In genomic region chr5:89943276-89944127, GRCm38 (mm10) we compare ENCODE assay signal across 14 mouse cellular contexts.
DNase-seq lines count a peak whose midpoint lies in the region; ATAC-seq lines count a peak whose summit lies in the region.
"Had no signal": no experiment of that assay in that cellular context is flagged by ENCODE, and none has a peak within 500 bp of the region (broad histone marks: within the 10 kb centered on the region; RNA-seq: fewer than 3 reads in every experiment).

No protein-coding gene starts in this region.

- no peak overlapping the region for H3K4me3 ChIP-seq in embryonic facial prominence, embryonic 14.5 days (ENCODE audit: low read depth, low read length)
- H3K4me3 ChIP-seq in hindbrain, embryonic 13.5 days, result no peak overlapping the region
- H3K4me3 ChIP-seq in midbrain, embryonic 14.5 days (replicated peaks; ENCODE audit: low read depth, low read length), result no peak overlapping the region
- H3K4me3 ChIP-seq: heart, embryonic 12.5 days; neural tube, embryonic 13.5 days had no signal

- no peak overlapping the region for H3K9ac ChIP-seq in embryonic facial prominence, embryonic 14.5 days (ENCODE audit: low read depth, low read length)
- H3K9ac ChIP-seq in hindbrain, embryonic 13.5 days, result no peak overlapping the region
- no peak overlapping the region for H3K9ac ChIP-seq in midbrain, embryonic 14.5 days (replicated peaks; ENCODE audit: low read length)
- H3K9ac ChIP-seq: heart, embryonic 12.5 days; lung, embryonic 14.5 days; neural tube, embryonic 13.5 days had no signal

- 57% methylated on average over 9 of the region's 9 CpGs for whole genome bisulfite sequencing in embryonic facial prominence, embryonic 14.5 days
- 47% methylated on average over 9 of the region's 9 CpGs for WGBS in hindbrain, embryonic 13.5 days
- WGBS in midbrain, embryonic 14.5 days, result 21% methylated on average over 9 of the region's 9 CpGs

- H3K27ac ChIP-seq in embryonic facial prominence, embryonic 14.5 days (replicated peaks; ENCODE audit: low read depth, low read length), result no peak overlapping the region
- H3K27ac ChIP-seq in hindbrain, embryonic 13.5 days, result no peak overlapping the region
- H3K27ac ChIP-seq in midbrain, embryonic 14.5 days (replicated peaks; ENCODE audit: low read depth, low read length), result no peak overlapping the region

- H3K27me3 ChIP-seq in embryonic facial prominence, embryonic 14.5 days (replicated peaks; ENCODE audit: control insufficient read depth, insufficient read depth, low read length), result no peaks in the 10 kb centered on the region
- H3K27me3 ChIP-seq in hindbrain, embryonic 13.5 days, result no peaks in the 10 kb centered on the region
- H3K27me3 ChIP-seq in midbrain, embryonic 14.5 days (ENCODE audit: control insufficient read depth, insufficient read depth, low read length), result no peaks in the 10 kb centered on the region
- H3K27me3 ChIP-seq: heart, embryonic 12.5 days; neural tube, embryonic 13.5 days had no signal

- H3K36me3 ChIP-seq in embryonic facial prominence, embryonic 14.5 days (ENCODE audit: control insufficient read depth, insufficient read depth, low read length), result no peaks in the 10 kb centered on the region
- H3K36me3 ChIP-seq in hindbrain, embryonic 13.5 days, result no peaks in the 10 kb centered on the region
- no peaks in the 10 kb centered on the region for H3K36me3 ChIP-seq in midbrain, embryonic 14.5 days (ENCODE audit: control insufficient read depth, insufficient read depth, low read length)
- H3K36me3 ChIP-seq: G1E; heart, embryonic 12.5 days; neural tube, embryonic 13.5 days had no signal

- H3K4me2 ChIP-seq in embryonic facial prominence, embryonic 14.5 days (ENCODE audit: low read depth, low read length), result no peak overlapping the region
- H3K4me2 ChIP-seq in hindbrain, embryonic 13.5 days, result no peak overlapping the region
- no peak overlapping the region for H3K4me2 ChIP-seq in midbrain, embryonic 14.5 days (ENCODE audit: low read length)
- H3K4me2 ChIP-seq: heart, embryonic 12.5 days; lung, embryonic 14.5 days; neural tube, embryonic 13.5 days had no signal

- peak; percentile 45 for DNase-seq in embryo, embryonic 10 days (ENCODE audit: low spot score)
- peak; percentile 35 for DNase-seq in embryonic facial prominence, embryonic 14.5 days (ENCODE audit: low spot score)
- peak; percentile 65 for DNase-seq in midbrain, embryonic 14.5 days
- DNase-seq in gastrocnemius, adult 8-10 months (ENCODE audit: low spot score in 2 of 2), result no peak
- no peak for DNase-seq in cerebellum, postnatal 10 days
- DNase-seq in adrenal gland, postnatal 36 days, result no peak
- DNase-seq: gastrocnemius, postnatal 14 days; lung, embryonic 14.5 days; right cerebral cortex, adult 18-20 months; spleen, adult 18-20 months had no signal

- ATAC-seq in embryonic facial prominence, embryonic 14.5 days (ENCODE audit: low read depth), result peak; percentile 70
- ATAC-seq in hindbrain, embryonic 13.5 days (ENCODE audit: low FRiP score), result 0 out of 2 replicates have a peak, but pooled peaks have one; percentile 28
- peak; percentile 73 for ATAC-seq in midbrain, embryonic 14.5 days (ENCODE audit: low FRiP score, low TSS enrichment)

- 0 out of 2 replicates have a peak, but pooled peaks cover 3% of the 10 kb centered on the region for H3K4me1 ChIP-seq in embryonic facial prominence, embryonic 14.5 days (ENCODE audit: control insufficient read depth, insufficient read depth, low read length)
- no peaks in the 10 kb centered on the region for H3K4me1 ChIP-seq in hindbrain, embryonic 13.5 days (replicated peaks)
- H3K4me1 ChIP-seq in midbrain, embryonic 14.5 days (ENCODE audit: control insufficient read depth, insufficient read depth, low read length), result no peaks in the 10 kb centered on the region
- H3K4me1 ChIP-seq: heart, embryonic 12.5 days; neural tube, embryonic 13.5 days had no signal

- H3K9me3 ChIP-seq in embryonic facial prominence, embryonic 14.5 days (ENCODE audit: control insufficient read depth, low read length), result peaks cover 13% of the 10 kb centered on the region; the same call in 1 of the 2 replicates
- peaks cover 10% of the 10 kb centered on the region; the same call in 1 of the 2 replicates for H3K9me3 ChIP-seq in hindbrain, embryonic 13.5 days
- H3K9me3 ChIP-seq in midbrain, embryonic 14.5 days (ENCODE audit: control insufficient read depth, low read length), result peaks cover 9% of the 10 kb centered on the region

Comparison
In these comparisons a context has a peak if more than half of its experiments do, and no peak if none do; other contexts are left out.
1. DNase-seq: peak in embryo, embryonic 10 days (single experiment), embryonic facial prominence, embryonic 14.5 days (single experiment) and midbrain, embryonic 14.5 days (single experiment); none in gastrocnemius, adult 8-10 months (0 of 2), cerebellum, postnatal 10 days (0 of 2) and adrenal gland, postnatal 36 days (0 of 2).
2. Peak in every context shown above with its lines, with median percentiles within 50 percentile points of each other: ATAC-seq.